Mouse (Mus musculus): ENCODE data around the gene Matn3. TPM values are rescaled to one million over a fixed set of nuclear protein-coding genes. Genes with fewer than 3 reads are reported as not detected.

Gene Matn3
- polyA plus RNA-seq, 1 experiment from 2014 or later = not detected

- ATAC-seq (no peak), DNase-seq (no peak)
- H3K9me3 ChIP-seq (ENCODE audit: low read length) = no peaks in the 10 kb centered on the region
- H3K4me2 ChIP-seq (ENCODE audit: low read depth, low read length) = no peak overlapping the region
- no peaks in the 10 kb centered on the region for H3K27me3 ChIP-seq (ENCODE audit: insufficient read depth, low read length)
- 0 out of 2 replicates have a peak overlapping the region, but pooled peaks have one; percentile 39 for H3K27ac ChIP-seq (ENCODE audit: low read depth)
- H3K36me3 ChIP-seq (replicated peaks; ENCODE audit: insufficient read depth, low read length) = peaks cover 33% of the 10 kb centered on the region
- H3K4me1 ChIP-seq (ENCODE audit: insufficient read depth) = no peaks in the 10 kb centered on the region; the same call in 1 of the 2 replicates
- H3K4me3 ChIP-seq (ENCODE audit: low read depth, low read length) = no peak overlapping the region
- H3K9ac ChIP-seq (replicated peaks) = no peak overlapping the region
- TF ChIP-seq EP300 (IDR thresholded peaks at IDR 0.05; ENCODE audit: low read depth) (no peak), CTCF (IDR thresholded peaks at IDR 0.05; ENCODE audit: low read depth) (no peak)
- WGBS (ENCODE audit: insufficient replicate concordance) = 64% methylated on average over 4 of the region's 4 CpGs
Measured at GRCm38 (mm10) chr12:8941131-8941615, 6.6 kb upstream of the Matn3 start.

- WGBS (ENCODE audit: insufficient replicate concordance) = 28% methylated on average over 4 of the region's 4 CpGs
- no peak overlapping the region for H3K4me3 ChIP-seq (ENCODE audit: low read depth, low read length)
- peaks cover 26% of the 10 kb centered on the region for H3K36me3 ChIP-seq (replicated peaks; ENCODE audit: insufficient read depth, low read length)
- no peak overlapping the region for H3K9ac ChIP-seq (replicated peaks)
- no peaks in the 10 kb centered on the region for H3K9me3 ChIP-seq (ENCODE audit: low read length)
- no peak overlapping the region; the same call in 1 of the 2 replicates for H3K4me2 ChIP-seq (ENCODE audit: low read depth, low read length)
- H3K27me3 ChIP-seq (ENCODE audit: insufficient read depth, low read length) = no peaks in the 10 kb centered on the region
- H3K4me1 ChIP-seq (ENCODE audit: insufficient read depth) = no peaks in the 10 kb centered on the region; the same call in 1 of the 2 replicates
- ATAC-seq = no peak
- no peak for TF ChIP-seq EP300 (IDR thresholded peaks at IDR 0.05; ENCODE audit: low read depth)
- TF ChIP-seq CTCF (IDR thresholded peaks at IDR 0.05; ENCODE audit: low read depth) = no peak
- no peak for DNase-seq
- H3K27ac ChIP-seq (ENCODE audit: low read depth) = peak overlapping the region; percentile 39; the same call in 1 of the 2 replicates
Measured at GRCm38 (mm10) chr12:8941699-8942392, 5.9 kb upstream of the Matn3 start.

GRCm38 (mm10) chr12:8947163-8947562 lies 566 bp upstream of the Matn3 start:
- Histone ChIP-seq H3K36me3 (replicated peaks; ENCODE audit: insufficient read depth, low read length) (no peaks in the 10 kb centered on the region), H3K4me3 (ENCODE audit: low read depth, low read length) (0 out of 2 replicates have a peak overlapping the region, but pooled peaks have one; percentile 25), H3K4me1 (ENCODE audit: insufficient read depth) (peaks cover 8% of the 10 kb centered on the region), H3K27me3 (ENCODE audit: insufficient read depth, low read length) (peaks cover 18% of the 10 kb centered on the region), H3K9me3 (ENCODE audit: low read length) (no peaks in the 10 kb centered on the region), H3K27ac (ENCODE audit: low read depth) (no peak overlapping the region), H3K9ac (replicated peaks) (no peak overlapping the region), H3K4me2 (ENCODE audit: low read depth, low read length) (peak overlapping the region; percentile 71)
- ATAC-seq = no peak
- 29% methylated on average over 9 of the region's 9 CpGs for WGBS (ENCODE audit: insufficient replicate concordance)
- no peak for TF ChIP-seq CTCF (IDR thresholded peaks at IDR 0.05; ENCODE audit: low read depth)
- TF ChIP-seq EP300 (IDR thresholded peaks at IDR 0.05; ENCODE audit: low read depth) = no peak
- no peak for DNase-seq

- H3K9me3 ChIP-seq (ENCODE audit: low read length) = no peaks in the 10 kb centered on the region
- DNase-seq (no peak), ATAC-seq (no peak)
- H3K9ac ChIP-seq (replicated peaks) = no peak overlapping the region
- no peak for TF ChIP-seq CTCF (IDR thresholded peaks at IDR 0.05; ENCODE audit: low read depth)
- TF ChIP-seq EP300 (IDR thresholded peaks at IDR 0.05; ENCODE audit: low read depth) = no peak
- 85% methylated on average over 10 of the region's 10 CpGs for WGBS (ENCODE audit: insufficient replicate concordance)
- H3K27me3 ChIP-seq (ENCODE audit: insufficient read depth, low read length) = peaks cover 15% of the 10 kb centered on the region
- no peak overlapping the region for H3K4me3 ChIP-seq (ENCODE audit: low read depth, low read length)
- no peak overlapping the region for H3K27ac ChIP-seq (ENCODE audit: low read depth)
- H3K4me1 ChIP-seq (ENCODE audit: insufficient read depth) = peaks cover under 1% of the 10 kb centered on the region; the same call in 1 of the 2 replicates
- H3K4me2 ChIP-seq (ENCODE audit: low read depth, low read length) = no peak overlapping the region
- H3K36me3 ChIP-seq (replicated peaks; ENCODE audit: insufficient read depth, low read length) = no peaks in the 10 kb centered on the region
Measured at GRCm38 (mm10) chr12:8953136-8953535, 5.4 kb downstream of the Matn3 start.

- H3K9me3 ChIP-seq (ENCODE audit: low read length) = no peaks in the 10 kb centered on the region
- no peak for ATAC-seq
Measured at GRCm38 (mm10) chr12:8954161-8954561, 6.4 kb downstream of the Matn3 start.

GRCm38 (mm10) chr12:8961607-8962316 lies 14.0 kb downstream of the Matn3 start:
- Histone ChIP-seq H3K4me3 (ENCODE audit: low read depth, low read length) (no peak overlapping the region), H3K27ac (ENCODE audit: low read depth) (no peak overlapping the region), H3K9ac (replicated peaks) (no peak overlapping the region), H3K27me3 (ENCODE audit: insufficient read depth, low read length) (no peaks in the 10 kb centered on the region), H3K36me3 (replicated peaks; ENCODE audit: insufficient read depth, low read length) (no peaks in the 10 kb centered on the region), H3K4me2 (ENCODE audit: low read depth, low read length) (no peak overlapping the region), H3K9me3 (ENCODE audit: low read length) (no peaks in the 10 kb centered on the region), H3K4me1 (ENCODE audit: insufficient read depth) (no peaks in the 10 kb centered on the region)
- ATAC-seq (no peak), DNase-seq (no peak)
- WGBS (ENCODE audit: insufficient replicate concordance) = 74% methylated on average over 9 of the region's 9 CpGs
- TF ChIP-seq EP300 (IDR thresholded peaks at IDR 0.05; ENCODE audit: low read depth) = no peak
- TF ChIP-seq CTCF (IDR thresholded peaks at IDR 0.05; ENCODE audit: low read depth) = no peak

More at GRCm38 (mm10) chr12:8954161-8954561, 6.4 kb downstream of the Matn3 start:
- no peak for TF ChIP-seq EP300 (IDR thresholded peaks at IDR 0.05; ENCODE audit: low read depth)
- no peak for TF ChIP-seq CTCF (IDR thresholded peaks at IDR 0.05; ENCODE audit: low read depth)
- Histone ChIP-seq H3K27ac (ENCODE audit: low read depth) (no peak overlapping the region), H3K27me3 (ENCODE audit: insufficient read depth, low read length) (peaks cover 5% of the 10 kb centered on the region; the same call in 1 of the 2 replicates), H3K36me3 (replicated peaks; ENCODE audit: insufficient read depth, low read length) (no peaks in the 10 kb centered on the region), H3K4me1 (ENCODE audit: insufficient read depth) (no peaks in the 10 kb centered on the region), H3K4me2 (ENCODE audit: low read depth, low read length) (no peak overlapping the region), H3K9ac (replicated peaks) (no peak overlapping the region), H3K4me3 (ENCODE audit: low read depth, low read length) (no peak overlapping the region)
- WGBS (ENCODE audit: insufficient replicate concordance) = 71% methylated on average over 9 of the region's 9 CpGs
- no peak for DNase-seq
